In the genomic region with DNA sequence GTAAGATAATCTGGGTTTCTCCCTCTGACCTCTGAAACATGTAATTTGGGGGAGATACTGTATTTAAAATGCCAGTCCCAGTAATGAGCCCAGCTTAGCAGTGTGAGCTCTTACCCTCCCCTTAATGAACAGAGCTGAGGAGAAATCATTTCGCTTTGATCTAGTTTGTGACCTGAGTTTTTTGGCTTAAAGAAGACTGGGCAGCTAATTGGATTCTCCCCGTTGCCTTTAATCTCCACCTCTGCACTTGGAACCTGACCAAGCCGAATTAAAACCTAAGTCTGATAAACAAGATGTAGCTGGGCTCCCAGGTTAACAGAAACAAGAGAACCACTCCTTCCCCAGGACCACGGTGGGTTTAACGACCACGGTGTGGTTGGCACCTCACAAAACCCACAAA, we compare ENCODE assay signal across 31 mouse cellular contexts. TPM values are rescaled to one million over a fixed set of nuclear protein-coding genes. Genes with fewer than 3 reads are reported as not detected.
DNase-seq lines count a peak whose midpoint lies in the region; ATAC-seq lines count a peak whose summit lies in the region.
"Had no signal": no experiment of that assay in that cellular context is flagged by ENCODE, and none has a peak within 500 bp of the region (broad histone marks: within the 10 kb centered on the region; RNA-seq: fewer than 3 reads in every experiment).

No protein-coding gene starts in this region.

- H3K4me3 ChIP-seq in intestine, embryonic 14.5 days (ENCODE audit: low read depth, low read length): no peak overlapping the region
- H3K4me3 ChIP-seq in intestine, embryonic 15.5 days (replicated peaks): no peak overlapping the region
- H3K4me3 ChIP-seq in limb, embryonic 10.5 days: no peak overlapping the region
- no peak overlapping the region for H3K4me3 ChIP-seq in limb, embryonic 13.5 days
- H3K4me3 ChIP-seq: embryonic facial prominence, embryonic 10.5 days; embryonic facial prominence, embryonic 13.5 days; erythroblast, embryonic 14.5 days; forebrain, embryonic 12.5 days; forebrain, embryonic 15.5 days; heart, embryonic 12.5 days; heart, embryonic 15.5 days; hindbrain, embryonic 10.5 days; hindbrain, embryonic 15.5 days had no signal

- no peak for ATAC-seq in intestine, embryonic 14.5 days (replicated peaks; ENCODE audit: low FRiP score, low TSS enrichment, low read depth)
- no peak for ATAC-seq in intestine, embryonic 15.5 days
- no peak for ATAC-seq in limb, embryonic 13.5 days (ENCODE audit: low FRiP score, low read depth)
- ATAC-seq: forebrain, embryonic 15.5 days; intestine, embryonic 16.5 days; Patski had no signal

- WGBS in intestine, embryonic 14.5 days: 7% methylated on average over 6 of the region's 6 CpGs
- 7% methylated on average over 6 of the region's 6 CpGs for WGBS in intestine, embryonic 15.5 days
- WGBS in limb, embryonic 10.5 days: 2% methylated on average over 6 of the region's 6 CpGs
- 4% methylated on average over 6 of the region's 6 CpGs for WGBS in limb, embryonic 13.5 days

- no peaks in the 10 kb centered on the region for H3K4me1 ChIP-seq in intestine, embryonic 14.5 days (replicated peaks; ENCODE audit: control insufficient read depth, insufficient read depth, low read length)
- 0 out of 2 replicates have a peak, but pooled peaks cover 12% of the 10 kb centered on the region for H3K4me1 ChIP-seq in intestine, embryonic 15.5 days (replicated peaks)
- peaks cover 51% of the 10 kb centered on the region for H3K4me1 ChIP-seq in limb, embryonic 10.5 days
- peaks cover 49% of the 10 kb centered on the region for H3K4me1 ChIP-seq in limb, embryonic 13.5 days
- H3K4me1 ChIP-seq: embryonic facial prominence, embryonic 10.5 days; forebrain, embryonic 12.5 days; forebrain, embryonic 15.5 days; hindbrain, embryonic 10.5 days; hindbrain, embryonic 15.5 days had no signal

- peak; percentile 9 for DNase-seq in embryo, embryonic 11 days
- DNase-seq in embryo, embryonic 10 days (ENCODE audit: low spot score): no peak
- peak; percentile 53 for DNase-seq in intestine, embryonic 14.5 days (ENCODE audit: low spot score)
- peak; percentile 38 for DNase-seq in limb, embryonic 10.5 days (ENCODE audit: low spot score)
- no peak for DNase-seq in kidney, adult 11 months
- DNase-seq: adrenal gland, postnatal 10 days; adrenal gland, postnatal 36 days; B cell, adult 2 months; cerebellum, adult 11 months; cerebellum, adult 2 months; cerebellum, adult 9-11 months; cerebellum, postnatal 25 days; gastrocnemius, postnatal 10 days; gastrocnemius, postnatal 36 days; heart, postnatal 10 days; heart, postnatal 36 days had no signal

- no peak overlapping the region for H3K27ac ChIP-seq in intestine, embryonic 14.5 days (ENCODE audit: low read depth)
- H3K27ac ChIP-seq in intestine, embryonic 15.5 days: no peak overlapping the region
- H3K27ac ChIP-seq in limb, embryonic 10.5 days: 0 out of 2 replicates have a peak overlapping the region, but pooled peaks have one; percentile 39
- no peak overlapping the region for H3K27ac ChIP-seq in limb, embryonic 13.5 days
- H3K27ac ChIP-seq: embryonic facial prominence, embryonic 10.5 days; embryonic facial prominence, embryonic 13.5 days; forebrain, embryonic 12.5 days; forebrain, embryonic 15.5 days; heart, embryonic 15.5 days; hindbrain, embryonic 10.5 days; hindbrain, embryonic 15.5 days had no signal

- no peaks in the 10 kb centered on the region for H3K9me3 ChIP-seq in intestine, embryonic 14.5 days (ENCODE audit: control insufficient read depth, low read length)
- no peaks in the 10 kb centered on the region for H3K9me3 ChIP-seq in intestine, embryonic 15.5 days
- no peaks in the 10 kb centered on the region for H3K9me3 ChIP-seq in limb, embryonic 10.5 days (replicated peaks)
- H3K9me3 ChIP-seq in limb, embryonic 13.5 days: no peaks in the 10 kb centered on the region; the same call in 1 of the 2 replicates
- H3K9me3 ChIP-seq: embryonic facial prominence, embryonic 10.5 days; embryonic facial prominence, embryonic 13.5 days; forebrain, embryonic 12.5 days; forebrain, embryonic 15.5 days; G1E; heart, embryonic 12.5 days; heart, embryonic 15.5 days; hindbrain, embryonic 10.5 days; hindbrain, embryonic 15.5 days had no signal

- H3K9ac ChIP-seq in intestine, embryonic 14.5 days (ENCODE audit: low read length): no peak overlapping the region
- no peak overlapping the region for H3K9ac ChIP-seq in intestine, embryonic 15.5 days
- 0 out of 2 replicates have a peak overlapping the region, but pooled peaks have one; percentile 13 for H3K9ac ChIP-seq in limb, embryonic 13.5 days
- H3K9ac ChIP-seq: embryonic facial prominence, embryonic 13.5 days; forebrain, embryonic 12.5 days; forebrain, embryonic 15.5 days; heart, embryonic 12.5 days; heart, embryonic 15.5 days; hindbrain, embryonic 15.5 days had no signal

- peaks cover 69% of the 10 kb centered on the region for H3K27me3 ChIP-seq in intestine, embryonic 14.5 days (replicated peaks; ENCODE audit: control insufficient read depth, insufficient read depth, low read length)
- H3K27me3 ChIP-seq in intestine, embryonic 15.5 days (replicated peaks): peaks cover 72% of the 10 kb centered on the region
- H3K27me3 ChIP-seq in limb, embryonic 10.5 days (ENCODE audit: low read depth, poor library complexity, severe bottlenecking): peaks cover 86% of the 10 kb centered on the region
- H3K27me3 ChIP-seq in limb, embryonic 13.5 days: peaks cover 63% of the 10 kb centered on the region
- H3K27me3 ChIP-seq: CH12.LX, Patski had no signal

- H3K36me3 ChIP-seq in intestine, embryonic 14.5 days (ENCODE audit: control insufficient read depth, insufficient read depth, low read length): no peaks in the 10 kb centered on the region
- H3K36me3 ChIP-seq in intestine, embryonic 15.5 days: no peaks in the 10 kb centered on the region
- no peaks in the 10 kb centered on the region for H3K36me3 ChIP-seq in limb, embryonic 10.5 days
- H3K36me3 ChIP-seq in limb, embryonic 13.5 days: no peaks in the 10 kb centered on the region
- H3K36me3 ChIP-seq: embryonic facial prominence, embryonic 10.5 days; embryonic facial prominence, embryonic 13.5 days; forebrain, embryonic 12.5 days; forebrain, embryonic 15.5 days; G1E; heart, embryonic 12.5 days; heart, embryonic 15.5 days; hindbrain, embryonic 10.5 days; hindbrain, embryonic 15.5 days had no signal

- no peak overlapping the region for H3K4me2 ChIP-seq in intestine, embryonic 14.5 days (ENCODE audit: low read length)
- no peak overlapping the region for H3K4me2 ChIP-seq in intestine, embryonic 15.5 days (replicated peaks)
- H3K4me2 ChIP-seq in limb, embryonic 13.5 days (replicated peaks): 0 out of 2 replicates have a peak overlapping the region, but pooled peaks have one; percentile 7
- H3K4me2 ChIP-seq: embryonic facial prominence, embryonic 13.5 days; forebrain, embryonic 12.5 days; forebrain, embryonic 15.5 days; heart, embryonic 12.5 days; heart, embryonic 15.5 days; hindbrain, embryonic 15.5 days had no signal

RNA-seq across cellular contexts. Expression of a gene that starts 15.7 kb away (rescaled TPM):
- 0.35 and 0.39 TPM in 2 replicates for polyA plus RNA-seq in intestine, embryonic 14.5 days (2014; fragmentation: Nextera tagmentation; extraction: Ambion mirVana)
- 0.59 and 0.61 TPM in 2 replicates for polyA plus RNA-seq in intestine, embryonic 15.5 days (2015; fragmentation: Nextera tagmentation; extraction: Ambion mirVana)
- polyA plus RNA-seq in limb, embryonic 10.5 days (2016; fragmentation: Nextera tagmentation; extraction: Ambion mirVana): 2.7 and 11.1 TPM in 2 replicates
- polyA plus RNA-seq in limb, embryonic 13.5 days (2015; fragmentation: Nextera tagmentation; extraction: Ambion mirVana): 24.5 and 27.7 TPM in 2 replicates
- polyA plus RNA-seq: cerebellum, adult 2 months; embryonic facial prominence, embryonic 10.5 days; embryonic facial prominence, embryonic 13.5 days; erythroblast, embryonic 14.5 days; forebrain, embryonic 12.5 days; forebrain, embryonic 15.5 days; G1E; heart, embryonic 12.5 days; heart, embryonic 15.5 days; hindbrain, embryonic 10.5 days; hindbrain, embryonic 15.5 days had no signal

RNA-seq across cellular contexts. Expression of a gene that starts 30.8 kb away (rescaled TPM):
- 2.0 and 2.6 TPM in 2 replicates for polyA plus RNA-seq in intestine, embryonic 14.5 days (2014; fragmentation: Nextera tagmentation; extraction: Ambion mirVana)
- polyA plus RNA-seq in intestine, embryonic 15.5 days (2015; fragmentation: Nextera tagmentation; extraction: Ambion mirVana): 2.0 and 3.3 TPM in 2 replicates
- 71.6 and 74.9 TPM in 2 replicates for polyA plus RNA-seq in limb, embryonic 10.5 days (2016; fragmentation: Nextera tagmentation; extraction: Ambion mirVana)
- polyA plus RNA-seq in limb, embryonic 13.5 days (2015; fragmentation: Nextera tagmentation; extraction: Ambion mirVana): 44.5 and 55.0 TPM in 2 replicates
- polyA plus RNA-seq: cerebellum, adult 2 months; embryonic facial prominence, embryonic 10.5 days; embryonic facial prominence, embryonic 13.5 days; erythroblast, embryonic 14.5 days; forebrain, embryonic 12.5 days; forebrain, embryonic 15.5 days; G1E; heart, embryonic 12.5 days; heart, embryonic 15.5 days; hindbrain, embryonic 10.5 days; hindbrain, embryonic 15.5 days had no signal

RNA-seq across cellular contexts. Expression of a gene that starts 35.7 kb away (rescaled TPM):
- polyA plus RNA-seq in intestine, embryonic 14.5 days (2014; fragmentation: Nextera tagmentation; extraction: Ambion mirVana): 15.6 and 20.4 TPM in 2 replicates
- polyA plus RNA-seq in intestine, embryonic 15.5 days (2015; fragmentation: Nextera tagmentation; extraction: Ambion mirVana): 11.4 and 20.2 TPM in 2 replicates
- polyA plus RNA-seq in limb, embryonic 10.5 days (2016; fragmentation: Nextera tagmentation; extraction: Ambion mirVana): 175 and 195 TPM in 2 replicates
- 191 and 207 TPM in 2 replicates for polyA plus RNA-seq in limb, embryonic 13.5 days (2015; fragmentation: Nextera tagmentation; extraction: Ambion mirVana)
- polyA plus RNA-seq: cerebellum, adult 2 months; embryonic facial prominence, embryonic 10.5 days; erythroblast, embryonic 14.5 days; forebrain, embryonic 12.5 days; forebrain, embryonic 15.5 days; G1E; hindbrain, embryonic 10.5 days had no signal

RNA-seq across cellular contexts. Expression of a gene that starts 36.9 kb away (rescaled TPM):
- not detected in 2 replicates for polyA plus RNA-seq in intestine, embryonic 14.5 days (2014; fragmentation: Nextera tagmentation; extraction: Ambion mirVana)
- polyA plus RNA-seq in intestine, embryonic 15.5 days (2015; fragmentation: Nextera tagmentation; extraction: Ambion mirVana): 0.05 and 0.20 TPM in 2 replicates
- 1.4 and 3.7 TPM in 2 replicates for polyA plus RNA-seq in limb, embryonic 10.5 days (2016; fragmentation: Nextera tagmentation; extraction: Ambion mirVana)
- polyA plus RNA-seq in limb, embryonic 13.5 days (2015; fragmentation: Nextera tagmentation; extraction: Ambion mirVana): 0.89 and 1.4 TPM in 2 replicates
- polyA plus RNA-seq: embryonic facial prominence, embryonic 13.5 days; erythroblast, embryonic 14.5 days; forebrain, embryonic 12.5 days; forebrain, embryonic 15.5 days; G1E; heart, embryonic 12.5 days; heart, embryonic 15.5 days; intestine, embryonic 16.5 days; Patski had no signal

RNA-seq across cellular contexts. Expression of a gene that starts 45.5 kb away (rescaled TPM):
- 4.2 and 7.1 TPM in 2 replicates for polyA plus RNA-seq in intestine, embryonic 14.5 days (2014; fragmentation: Nextera tagmentation; extraction: Ambion mirVana)
- polyA plus RNA-seq in intestine, embryonic 15.5 days (2015; fragmentation: Nextera tagmentation; extraction: Ambion mirVana): 5.3 and 6.3 TPM in 2 replicates
- polyA plus RNA-seq in limb, embryonic 10.5 days (2016; fragmentation: Nextera tagmentation; extraction: Ambion mirVana): 95.7 and 123 TPM in 2 replicates
- polyA plus RNA-seq in limb, embryonic 13.5 days (2015; fragmentation: Nextera tagmentation; extraction: Ambion mirVana): 58.3 and 63.5 TPM in 2 replicates
- polyA plus RNA-seq: cerebellum, adult 2 months; embryonic facial prominence, embryonic 10.5 days; embryonic facial prominence, embryonic 13.5 days; erythroblast, embryonic 14.5 days; forebrain, embryonic 12.5 days; forebrain, embryonic 15.5 days; G1E; hindbrain, embryonic 10.5 days had no signal

Comparison
In these comparisons a context has a peak if more than half of its experiments do, and no peak if none do; other contexts are left out.
1. DNase-seq: peak in embryo, embryonic 11 days (single experiment), intestine, embryonic 14.5 days (single experiment) and limb, embryonic 10.5 days (single experiment); none in embryo, embryonic 10 days (single experiment) and kidney, adult 11 months (single experiment).
2. RNA of a gene that starts 30.8 kb away (polyA plus RNA-seq): 71.6 to 74.9 TPM in limb, embryonic 10.5 days and 44.5 to 55.0 TPM in limb, embryonic 13.5 days; 2.0 to 3.3 TPM in intestine, embryonic 15.5 days and 2.0 to 2.6 TPM in intestine, embryonic 14.5 days; every median in the first group is over 10 times any median in the second.